Mouse (Mus musculus): ENCODE measurements at regions not wholly inside any gene's neighbourhood (a gene's known extent, or its start where the extent isn't known, plus 50 kb on each side); places are given as distances from the start of the nearest gene placed in this dataset.

DNA sequence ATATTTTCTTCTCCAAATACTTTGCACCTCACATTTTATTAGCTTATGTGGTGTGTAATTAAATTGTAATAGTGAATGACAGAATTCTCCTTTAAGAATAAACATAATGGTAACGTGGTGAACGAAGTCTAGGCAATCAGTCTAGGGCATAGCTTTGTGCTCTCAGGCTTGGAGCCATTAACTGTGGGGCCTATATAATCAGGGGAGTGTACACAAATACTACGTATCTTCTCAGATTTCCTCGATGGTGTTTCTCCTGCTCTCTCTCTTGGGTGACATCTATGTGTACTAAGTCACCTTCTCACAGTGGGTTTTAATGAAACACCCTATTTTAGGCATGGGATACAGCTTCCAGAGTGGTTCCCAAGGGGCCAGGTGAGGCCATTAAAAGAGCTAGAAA, 269.7 kb upstream of the Tmem161b start:
- in situ Hi-C loops (cut with MboI; ENCODE audit: unreplicated experiment in 2 of 2) = no loop called here

DNA sequence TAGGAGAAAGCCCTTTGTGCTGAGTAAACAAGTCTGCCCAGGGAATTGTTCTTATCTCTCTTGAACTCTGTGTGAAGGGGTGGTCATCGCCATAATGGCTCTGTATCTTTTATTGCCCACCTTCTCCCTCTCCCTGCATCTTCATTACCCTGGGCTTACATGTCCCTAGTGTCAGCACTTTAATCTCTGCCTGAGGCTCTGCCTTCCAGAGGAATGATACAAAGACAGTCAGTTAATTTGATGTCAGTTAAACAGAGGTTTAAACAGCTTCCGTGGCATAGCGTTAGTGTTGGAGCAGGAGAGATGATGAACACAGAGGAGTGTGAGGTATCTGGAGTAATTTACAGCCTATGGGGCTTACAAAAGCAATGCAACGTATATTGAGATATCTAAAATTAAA, 269.2 kb upstream of the Tmem161b start:
- in situ Hi-C loops (cut with MboI; ENCODE audit: unreplicated experiment in 2 of 2) = no loop called here

DNA sequence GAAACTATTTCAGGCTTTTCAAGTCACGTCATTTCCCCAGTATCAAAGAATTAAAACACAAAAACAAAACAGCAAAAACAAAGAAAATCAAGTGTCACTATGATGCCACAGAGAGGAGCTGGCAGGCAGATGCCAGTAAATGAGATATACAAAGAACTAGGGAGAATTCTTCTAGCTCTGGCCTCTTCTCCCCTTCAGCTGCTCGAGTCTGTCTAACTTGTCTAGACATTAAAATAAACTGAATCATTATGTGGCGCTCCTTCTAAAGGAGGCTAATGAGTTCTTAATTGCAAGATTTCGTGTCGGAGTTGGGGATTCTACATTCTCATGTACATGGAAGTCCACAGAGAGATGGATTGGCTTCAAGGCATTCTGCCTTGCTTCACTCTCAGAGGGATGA, 266.4 kb upstream of the Tmem161b start:
- in situ Hi-C loops (cut with MboI; ENCODE audit: unreplicated experiment in 2 of 2) = no loop called here

DNA sequence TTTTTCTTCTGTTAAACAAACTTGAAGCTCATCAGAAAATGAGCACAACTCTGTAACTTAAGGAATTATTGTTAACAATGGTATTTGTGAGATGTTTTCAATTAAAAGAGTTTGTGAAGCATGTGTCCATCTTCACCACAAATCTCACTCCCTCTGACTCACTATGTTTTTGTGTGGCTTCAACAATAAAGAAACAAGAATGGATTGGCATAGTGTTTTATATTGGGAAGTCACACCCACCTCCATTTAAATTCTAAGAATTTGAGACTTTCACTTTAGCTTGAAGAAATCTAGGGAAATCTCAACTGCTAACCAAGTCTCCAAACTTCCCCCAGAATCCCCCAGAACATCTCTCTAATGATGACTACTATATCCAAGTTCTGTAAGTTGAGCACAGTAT, 243.6 kb upstream of the Tmem161b start:
- in situ Hi-C loops (cut with MboI; ENCODE audit: unreplicated experiment in 2 of 2) = no loop called here

DNA sequence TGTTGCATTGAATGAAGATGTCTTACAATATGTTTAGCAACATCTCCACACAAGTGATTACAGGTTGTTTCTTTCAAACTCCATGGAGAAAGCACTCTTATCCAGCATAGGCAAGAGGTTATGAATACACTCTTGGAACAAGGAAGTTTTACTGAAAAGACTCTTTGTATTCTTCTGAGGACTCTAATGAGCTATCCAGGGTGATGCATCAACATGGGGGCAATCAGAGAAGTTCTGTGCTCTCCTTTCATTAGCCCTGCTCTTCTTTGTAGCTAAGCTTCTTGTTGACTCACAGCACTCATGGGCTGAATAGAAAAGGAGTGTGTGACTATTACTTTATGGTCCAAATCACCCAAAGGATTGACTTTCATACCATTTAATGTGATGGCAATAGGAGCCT, 242.6 kb upstream of the Tmem161b start:
- in situ Hi-C loops (cut with MboI; ENCODE audit: unreplicated experiment in 2 of 2) = no loop called here

DNA sequence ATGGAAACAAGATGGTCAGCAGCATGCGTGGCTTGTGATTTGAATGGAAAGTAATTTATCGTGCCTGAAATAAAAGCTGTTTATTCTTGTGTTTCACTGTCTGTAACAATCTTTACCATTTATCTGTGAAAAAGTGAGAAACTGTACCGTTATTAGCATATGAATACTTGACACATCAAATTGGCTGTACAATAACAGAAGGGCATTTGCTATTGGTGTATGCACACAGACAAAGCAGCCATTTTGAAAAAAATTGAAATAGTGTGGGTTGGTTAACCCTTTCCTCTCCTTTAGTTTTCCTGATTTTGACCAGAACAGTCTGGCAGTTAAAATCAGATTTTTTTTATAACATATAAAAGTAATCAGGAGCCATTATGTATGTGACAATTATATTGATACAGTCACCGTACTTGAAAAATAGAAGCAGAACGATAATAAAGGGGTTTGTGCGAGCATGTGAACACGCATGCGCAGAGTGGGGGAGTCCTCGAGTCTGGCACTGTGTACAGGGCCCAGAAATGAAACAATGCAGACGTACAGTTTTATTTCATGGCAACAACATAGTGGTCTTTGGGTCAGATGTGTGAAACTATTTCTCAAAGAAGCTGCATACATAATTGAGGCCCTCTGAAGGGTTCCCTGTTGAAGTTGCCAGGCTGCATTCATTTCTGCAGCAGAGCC, 237.3 kb upstream of the Tmem161b start:
- in situ Hi-C loops (cut with MboI; ENCODE audit: unreplicated experiment in 2 of 2) = no loop called here

DNA sequence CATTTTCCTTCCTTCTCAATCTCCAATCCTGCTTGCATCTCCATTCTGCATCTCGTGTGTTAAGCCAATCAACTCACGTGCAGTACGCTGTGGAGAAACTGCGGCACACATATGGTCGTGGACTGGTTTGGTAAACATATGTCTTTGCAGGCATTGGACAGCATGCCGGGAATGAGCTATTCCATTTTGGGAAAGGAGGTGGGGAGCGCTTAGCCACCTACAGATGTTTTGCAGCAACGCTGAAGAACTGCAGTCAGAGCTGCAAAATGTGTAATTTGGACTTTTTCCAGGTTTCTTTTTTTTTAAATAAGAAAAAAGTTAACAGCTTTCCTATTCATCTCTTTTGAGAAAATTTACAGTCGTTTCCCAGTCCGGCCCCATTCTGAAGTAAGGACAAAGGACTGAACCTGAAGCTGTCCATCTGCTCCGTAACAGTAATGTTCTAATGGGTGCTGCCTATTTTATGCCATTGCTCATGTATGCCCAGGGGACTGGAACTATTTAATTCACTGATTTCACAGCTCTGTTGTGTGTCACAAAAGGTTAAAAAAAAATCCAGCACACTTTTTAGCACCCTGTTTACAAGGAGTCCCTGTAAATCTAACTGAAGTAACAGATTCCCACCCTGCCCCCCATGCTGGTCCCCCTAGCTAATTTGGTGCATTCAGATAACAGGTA, 234.2 kb upstream of the Tmem161b start:
- in situ Hi-C loops (cut with MboI; ENCODE audit: unreplicated experiment in 2 of 2) = no loop called here

DNA sequence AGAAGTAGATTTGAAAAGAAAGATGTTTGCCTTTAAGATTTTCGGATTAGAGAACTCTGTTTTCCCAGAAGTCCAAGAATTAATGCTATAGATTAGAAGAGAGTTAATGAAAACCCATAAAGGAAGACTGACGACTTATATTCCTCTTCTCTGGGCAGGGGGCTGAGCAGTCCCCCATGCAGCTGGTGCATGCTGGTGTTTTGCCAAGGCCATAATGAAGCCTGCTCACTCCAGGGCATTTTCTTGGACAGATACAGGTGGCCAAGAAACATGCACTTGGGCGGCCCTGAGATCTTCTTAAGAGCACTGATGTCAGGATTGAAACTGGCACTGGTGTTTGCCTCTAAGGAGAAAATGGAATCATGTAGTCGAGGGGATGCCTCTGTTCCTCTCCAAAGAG, 233.6 kb upstream of the Tmem161b start:
- in situ Hi-C loops (cut with MboI; ENCODE audit: unreplicated experiment in 2 of 2) = no loop called here

DNA sequence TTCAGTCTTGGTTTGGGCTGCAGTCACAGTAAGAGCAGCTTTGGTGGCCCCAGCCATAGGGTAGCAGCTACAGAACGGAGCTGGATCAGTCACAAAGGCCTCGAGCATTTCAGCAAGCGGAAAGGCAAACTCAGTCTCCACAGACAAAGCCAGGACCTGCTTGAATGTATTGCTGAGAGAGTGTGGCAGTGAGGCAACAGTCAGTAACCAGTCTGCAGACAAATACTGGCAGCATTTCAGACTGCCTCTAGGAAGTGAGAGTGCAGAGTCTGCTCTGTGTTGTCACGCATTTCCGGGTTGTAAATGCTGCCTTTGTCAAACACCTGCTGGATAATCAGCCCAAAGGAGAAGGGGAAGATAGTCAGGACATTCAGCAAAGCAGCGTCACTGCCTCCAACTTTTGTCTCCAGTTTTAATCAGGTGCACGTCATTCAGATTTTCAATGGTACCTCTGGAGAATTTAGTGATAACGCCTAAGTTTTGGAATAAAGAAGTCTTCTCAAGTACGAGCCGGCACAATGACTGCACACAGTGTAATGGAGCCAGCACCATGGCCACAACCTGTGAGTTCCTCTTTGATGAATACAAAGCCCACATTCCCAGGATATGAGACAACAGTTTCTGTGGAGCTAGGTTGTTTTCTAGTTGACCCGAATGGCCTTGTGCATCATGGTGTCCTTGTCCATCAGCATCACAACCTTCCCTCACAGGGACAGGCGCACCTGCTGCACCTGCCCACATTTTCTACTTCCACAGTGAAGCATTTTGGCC, 224.3 kb upstream of the Tmem161b start:
- in situ Hi-C loops (cut with MboI; ENCODE audit: unreplicated experiment in 2 of 2) = no loop called here

DNA sequence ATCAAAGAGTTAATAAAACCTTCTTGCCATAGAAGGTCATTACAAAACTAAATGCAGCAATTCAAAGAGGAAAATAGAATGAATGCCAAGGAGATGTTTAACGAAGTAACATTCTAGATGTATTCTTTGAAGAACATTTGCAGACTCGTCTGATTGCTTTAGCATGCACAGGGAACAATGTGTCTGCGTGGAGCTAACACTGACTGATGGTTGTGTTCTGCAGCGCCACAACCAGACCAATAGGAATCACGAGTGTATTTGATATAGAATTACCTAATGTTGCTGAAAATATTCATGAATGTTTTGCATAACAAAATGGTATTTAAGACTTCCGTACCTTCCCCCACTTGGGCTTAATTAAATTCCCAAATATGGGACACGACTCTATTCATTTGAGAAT, 200.3 kb upstream of the Tmem161b start:
- in situ Hi-C loops (cut with MboI; ENCODE audit: unreplicated experiment in 2 of 2) = no loop called here

DNA sequence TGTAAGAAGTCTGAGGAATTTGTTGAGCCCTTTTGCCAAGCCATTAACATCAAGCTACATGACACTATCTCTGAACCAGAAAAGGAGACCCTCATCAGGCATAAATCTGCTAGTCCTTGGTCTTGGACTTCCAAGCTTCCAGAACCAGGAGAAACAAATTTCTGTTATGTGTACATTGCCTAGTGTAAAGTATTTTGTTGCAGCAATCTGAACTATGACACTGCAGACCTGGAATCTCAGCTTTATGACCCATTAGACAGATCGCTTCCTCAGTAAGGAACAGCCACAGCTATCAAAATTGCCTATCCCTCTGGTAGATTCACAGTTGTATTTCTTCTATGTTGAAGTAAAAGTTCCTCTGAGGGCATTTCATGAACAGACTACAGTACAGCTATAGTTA, 199.1 kb upstream of the Tmem161b start:
- in situ Hi-C loops (cut with MboI; ENCODE audit: unreplicated experiment in 2 of 2) = no loop called here

DNA sequence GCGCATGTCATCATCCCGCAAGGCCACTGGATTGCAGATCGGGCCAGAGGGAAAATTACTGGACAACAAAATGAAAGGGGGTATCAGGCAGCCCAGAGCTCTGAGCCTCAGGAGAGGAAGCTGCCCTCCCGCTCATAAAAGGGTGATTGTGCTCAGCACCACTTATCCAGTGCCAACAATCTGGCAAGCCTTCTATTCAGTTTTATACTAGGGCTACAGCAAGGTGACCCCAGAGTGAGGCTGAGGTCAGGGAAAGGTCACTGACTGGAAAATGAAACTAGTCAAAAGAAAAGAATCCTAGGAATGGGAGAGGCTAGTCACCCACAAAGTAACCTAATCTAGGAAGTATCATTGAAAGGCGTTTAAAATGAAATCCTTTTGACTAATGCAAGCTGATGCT, 198.5 kb upstream of the Tmem161b start:
- in situ Hi-C loops (cut with MboI; ENCODE audit: unreplicated experiment in 2 of 2) = no loop called here

DNA sequence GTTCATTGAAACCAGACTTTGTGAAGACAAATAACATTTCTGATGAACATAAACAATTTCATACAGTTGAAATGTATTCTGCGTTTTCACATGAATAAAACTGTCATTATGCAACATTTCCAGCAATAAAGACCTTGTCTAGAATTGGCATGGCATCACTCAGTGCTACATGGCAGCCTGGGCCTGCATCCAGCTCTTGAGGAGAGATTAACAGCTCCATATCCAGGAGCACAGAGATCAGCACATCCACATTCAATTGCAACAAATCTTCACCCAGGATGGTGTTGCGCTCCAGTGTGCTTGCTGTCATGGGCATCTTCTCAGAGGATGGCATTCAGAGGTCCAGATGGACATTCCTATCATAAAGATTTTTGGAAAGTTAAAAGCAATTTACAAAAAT, 196.7 kb upstream of the Tmem161b start:
- in situ Hi-C loops (cut with MboI; ENCODE audit: unreplicated experiment in 2 of 2) = no loop called here

DNA sequence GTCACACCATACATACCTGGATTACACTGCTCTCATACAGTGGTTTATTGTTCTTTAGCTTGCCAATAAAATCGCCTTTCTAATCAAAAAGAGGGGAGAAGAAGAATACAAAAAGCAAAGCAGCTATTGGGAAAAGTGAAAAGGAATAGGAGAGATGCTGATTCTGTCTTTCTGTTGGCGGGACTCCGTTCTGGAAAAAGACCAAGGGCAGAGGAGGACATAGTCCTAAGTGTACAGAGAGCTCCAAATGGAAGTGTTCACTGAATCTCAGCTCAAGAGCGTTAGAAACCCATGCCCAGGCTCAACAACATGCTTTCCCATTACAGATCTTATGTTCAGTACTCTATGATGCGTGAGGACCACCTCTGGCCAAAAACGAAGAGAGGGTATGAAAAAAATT, 174.4 kb upstream of the Tmem161b start:
- in situ Hi-C loops (cut with MboI; ENCODE audit: unreplicated experiment in 2 of 2) = no loop called here

DNA sequence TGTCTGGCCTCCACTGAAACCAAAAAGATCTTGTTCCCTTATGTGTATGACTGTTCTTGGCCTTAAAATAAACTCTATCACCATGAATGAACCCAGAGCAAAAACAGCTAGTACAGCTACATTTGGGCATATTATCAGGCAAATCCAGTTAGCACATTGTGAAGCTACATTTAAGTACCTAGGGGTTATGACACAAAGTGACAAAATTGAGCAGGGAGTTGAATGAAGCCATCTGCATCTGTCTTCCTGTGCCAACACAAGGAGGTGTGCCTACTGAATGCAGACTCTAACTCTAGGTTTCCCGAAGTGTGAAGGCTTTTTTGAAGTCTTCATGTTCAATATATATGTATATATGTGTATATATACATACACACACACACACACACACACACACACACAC, 169.9 kb upstream of the Tmem161b start:
- in situ Hi-C loops (cut with MboI; ENCODE audit: unreplicated experiment in 2 of 2) = no loop called here

DNA sequence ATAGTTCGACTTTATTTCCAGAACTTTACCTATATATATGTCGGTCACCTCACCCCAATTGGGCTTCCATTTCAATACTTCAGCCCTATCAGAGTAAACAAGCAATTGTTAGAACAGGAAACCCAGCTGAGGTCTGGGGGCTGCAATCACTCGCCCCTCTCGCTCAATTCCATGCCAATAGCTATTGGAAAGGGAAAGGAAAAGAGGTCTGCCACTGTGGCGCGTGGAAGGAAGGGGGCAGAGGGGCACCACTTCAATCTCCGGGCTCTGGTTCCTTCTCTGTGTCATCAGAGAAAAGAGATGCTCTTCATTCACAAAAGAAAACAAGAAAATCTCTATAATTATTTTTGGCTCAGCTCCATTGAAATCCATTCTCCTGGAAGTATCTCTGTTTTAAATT, 167.1 kb upstream of the Tmem161b start:
- in situ Hi-C loops (cut with MboI; ENCODE audit: unreplicated experiment in 2 of 2) = no loop called here

DNA sequence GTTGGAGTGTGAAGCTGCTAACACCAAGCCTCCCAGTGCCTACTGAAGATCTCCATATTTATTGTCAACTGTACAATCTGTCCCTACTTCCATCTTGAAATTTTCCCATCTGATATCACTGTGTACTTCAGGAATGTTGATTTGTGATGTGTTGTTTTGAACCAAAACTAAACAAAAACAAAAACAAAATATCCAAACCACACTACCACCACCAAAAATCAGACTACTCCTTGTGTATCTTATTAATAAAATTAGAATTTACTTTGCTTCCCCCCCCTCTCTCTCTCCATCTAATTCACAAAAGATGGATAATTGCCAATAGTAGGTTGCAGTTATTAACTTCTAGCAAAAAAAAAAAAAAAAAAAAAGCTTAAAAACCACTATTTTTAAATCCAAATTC, 166.5 kb upstream of the Tmem161b start:
- in situ Hi-C loops (cut with MboI; ENCODE audit: unreplicated experiment in 2 of 2) = no loop called here

DNA sequence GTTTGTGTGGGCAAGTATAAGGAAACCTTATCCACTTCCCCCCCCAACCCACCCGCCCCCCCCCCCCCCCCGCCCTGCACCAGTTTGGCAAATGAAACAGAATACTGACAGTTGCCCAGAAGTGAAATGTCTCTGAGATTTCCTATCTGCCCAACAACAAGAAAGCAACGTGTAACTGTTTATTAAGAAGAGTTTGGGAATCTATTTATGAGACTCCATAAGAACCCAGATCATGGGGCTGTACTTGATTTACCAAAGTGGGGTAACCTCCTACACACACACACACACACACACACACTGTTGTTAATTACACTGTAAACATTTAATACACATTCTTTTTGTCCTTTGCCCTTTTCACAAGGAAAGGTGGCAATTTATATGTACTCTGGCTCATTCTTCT, 165.6 kb upstream of the Tmem161b start:
- in situ Hi-C loops (cut with MboI; ENCODE audit: unreplicated experiment in 2 of 2) = no loop called here

DNA sequence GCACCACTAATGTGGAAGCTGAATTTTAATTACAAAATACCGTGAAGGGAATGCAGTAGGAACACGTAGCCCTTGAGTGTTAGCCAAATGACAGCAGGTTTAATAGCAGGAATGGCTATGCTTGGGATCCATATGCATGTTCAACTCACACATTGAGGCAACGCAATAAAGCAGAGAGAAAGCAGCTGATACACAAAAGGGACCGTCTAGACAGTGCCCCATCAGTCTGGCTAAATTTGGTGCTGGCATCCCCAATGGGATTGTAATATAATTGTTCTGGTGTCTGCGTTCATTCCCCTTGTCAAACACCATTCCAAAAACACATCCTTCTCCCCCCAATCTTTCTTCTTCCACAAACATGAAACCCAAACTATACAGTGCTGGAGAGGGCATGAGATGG, 165.1 kb upstream of the Tmem161b start:
- in situ Hi-C loops (cut with MboI; ENCODE audit: unreplicated experiment in 2 of 2) = no loop called here

DNA sequence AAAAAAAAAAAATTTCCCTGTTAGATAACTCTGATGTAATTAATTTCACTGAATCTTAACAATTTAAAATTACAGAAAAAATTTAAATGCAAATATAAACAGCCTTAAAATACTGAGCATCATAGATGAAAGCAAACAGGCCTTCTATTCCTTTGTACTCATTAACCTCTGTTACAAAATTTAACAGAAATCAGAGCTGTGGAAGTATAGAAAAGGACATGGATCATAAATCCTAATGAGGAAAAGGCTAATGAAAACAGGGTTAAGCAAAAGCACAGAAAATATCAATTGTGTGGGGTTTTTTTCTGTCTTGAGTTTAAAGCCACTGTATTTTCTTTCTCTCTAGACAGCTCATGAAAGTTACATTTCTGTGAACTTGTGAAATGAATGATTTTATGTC, 164.6 kb upstream of the Tmem161b start:
- in situ Hi-C loops (cut with MboI; ENCODE audit: unreplicated experiment in 2 of 2) = no loop called here

DNA sequence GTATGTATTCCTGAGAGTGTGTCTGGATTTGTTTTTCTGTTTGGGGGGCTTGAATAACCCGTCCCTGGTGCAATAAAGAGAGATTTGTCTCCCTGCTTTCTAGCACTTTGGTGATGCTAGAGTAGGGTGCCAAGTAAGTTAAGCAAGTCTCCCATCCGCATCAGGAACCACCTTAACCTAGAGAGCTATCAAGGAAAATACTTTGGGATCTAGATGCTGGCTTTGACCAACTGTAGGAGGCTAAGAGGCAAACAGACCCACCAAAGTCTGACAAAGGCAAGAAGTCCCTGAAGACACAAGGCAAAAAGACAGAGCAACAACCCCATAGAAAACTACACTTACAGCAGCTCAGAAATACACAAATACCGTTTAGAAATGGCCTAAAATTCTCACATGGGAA, 163.8 kb upstream of the Tmem161b start:
- in situ Hi-C loops (cut with MboI; ENCODE audit: unreplicated experiment in 2 of 2) = no loop called here

DNA sequence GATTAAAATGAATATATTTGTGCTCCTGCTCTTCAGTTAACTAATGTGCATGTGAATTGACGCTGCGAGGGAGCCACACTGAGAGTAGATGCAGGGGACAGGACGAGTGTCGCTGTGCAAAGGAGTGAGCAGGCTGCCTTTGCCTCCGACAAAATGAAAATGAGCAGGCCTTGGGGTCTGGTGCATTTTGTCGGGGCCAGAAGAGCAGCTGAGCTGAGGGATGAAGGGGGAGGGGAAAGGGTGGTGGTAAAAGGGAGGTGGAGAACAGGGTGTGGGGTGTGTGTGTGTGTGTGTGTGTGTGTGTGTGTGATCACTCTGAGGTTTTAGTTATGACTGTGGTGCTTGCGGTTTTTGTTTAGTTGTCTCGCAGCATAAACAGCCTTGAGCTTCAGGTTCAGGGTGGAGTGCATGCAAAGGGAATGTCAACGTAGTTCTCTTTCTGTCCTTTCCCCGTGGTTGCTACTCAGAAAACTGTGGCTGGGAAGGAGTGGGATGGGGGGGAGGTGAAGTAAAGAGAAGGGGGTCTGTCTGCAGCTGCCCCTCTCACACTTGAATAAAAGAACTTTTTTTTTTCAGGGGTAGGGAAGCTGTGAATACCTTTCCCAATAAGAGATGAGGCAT, 163.0 kb upstream of the Tmem161b start:
- in situ Hi-C loops (cut with MboI; ENCODE audit: unreplicated experiment in 2 of 2) = no loop called here

Measured in v-Abl transformed pro-B cells (cell line).